Mouse (Mus musculus) stomach, postnatal 0 days (tissue): ENCODE data around the gene Fbxo28. TPM values are rescaled to one million over a fixed set of nuclear protein-coding genes. Genes with fewer than 3 reads are reported as not detected.
"Not testable (repeated sequence)": the region's sequence is repeated elsewhere in the genome, so short reads cannot be mapped to it uniquely, and the experiment has no call there.

Experiments used
- ATAC-seq: fragments of 200-750 bp; cut with Nextera tagmentation; 2 replicates; pipeline ENCODE4 v1.8.0; 2017; ENCODE audit not compliant: low FRiP score, low TSS enrichment
- DNase-seq: peaks from one replicate; pipeline ENCODE4 v3.0.0-alpha.2; 2016; ENCODE audit warnings: low spot score
- H3K27ac ChIP-seq: fragments of 300-500 bp; sonication (generic); replicated peaks from 2 replicates; pipeline ENCODE4 v1.5.1; 2014; ENCODE audit warnings: mild to moderate bottlenecking, control low read depth
- H3K27me3 ChIP-seq: fragments of 300-500 bp; sonication (generic); 2 replicates; pipeline ENCODE4 v1.6.1; 2014; ENCODE audit warnings: low read length; ENCODE audit not compliant: control insufficient read depth, insufficient read depth
- H3K36me3 ChIP-seq: fragments of 300-500 bp; sonication (generic); 2 replicates; pipeline ENCODE4 v1.6.1; 2014; ENCODE audit warnings: low read length, mixed read lengths; ENCODE audit not compliant: control insufficient read depth, insufficient read depth
- H3K4me1 ChIP-seq: fragments of 300-500 bp; sonication (generic); replicated peaks from 2 replicates; pipeline ENCODE4 v1.6.1; 2014; ENCODE audit warnings: antibody characterized with exemption; ENCODE audit not compliant: control insufficient read depth, insufficient read depth
- H3K4me2 ChIP-seq: fragments of 300-500 bp; sonication (generic); replicated peaks from 2 replicates; pipeline ENCODE4 v1.6.1; 2014; ENCODE audit warnings: low read depth, mild to moderate bottlenecking, control low read depth, moderate library complexity
- H3K4me3 ChIP-seq: fragments of 300-500 bp; sonication (generic); 2 replicates; pipeline ENCODE4 v1.5.1; 2014; ENCODE audit warnings: low read depth, low read length, control low read depth
- H3K9ac ChIP-seq: fragments of 300-500 bp; sonication (generic); 2 replicates; pipeline ENCODE4 v1.6.1; 2014; ENCODE audit warnings: mild to moderate bottlenecking, low read length, control low read depth, mixed read lengths
- H3K9me3 ChIP-seq: fragments of 300-500 bp; sonication (generic); 2 replicates; pipeline ENCODE4 v1.6.1; 2016; ENCODE audit warnings: low read length; ENCODE audit not compliant: control insufficient read depth
- CTCF ChIP-seq: IDR thresholded peaks from 2 replicates; pipeline ENCODE4 v1.5.1; 2016; ENCODE audit warnings: antibody characterized with exemption, low read depth, mild to moderate bottlenecking, moderate library complexity
- EP300 ChIP-seq: optimal IDR thresholded peaks from 2 replicates; pipeline ENCODE3; 2016; ENCODE audit warnings: antibody characterized with exemption
- WGBS: fragments of 180-500 bp; shearing (Covaris S2); extraction: QIAGEN DNeasy Blood & Tissue Kit; methylation state at CpG from one replicate; pipeline ENCODE4 v1.1.7; 2014; 5-methylcytosine and 5-hydroxymethylcytosine counted together
- polyA plus RNA-seq: library from polyadenylated mRNA; unstranded; fragments of >200 nt; fragmentation: Nextera tagmentation; extraction: Ambion mirVana; gene quantifications from 2 replicates; pipeline ENCODE4 v1.2.1, GENCODE M21; 2015

Fbxo28 gene
- polyA plus RNA-seq, 1 experiment from 2014 or later, result 12.6 TPM

- no peak for TF ChIP-seq CTCF
- TF ChIP-seq EP300, result no peak
Measured at GRCm38 (mm10) chr1:182292291-182292690, 49.1 kb downstream of the Fbxo28 start.

DNA sequence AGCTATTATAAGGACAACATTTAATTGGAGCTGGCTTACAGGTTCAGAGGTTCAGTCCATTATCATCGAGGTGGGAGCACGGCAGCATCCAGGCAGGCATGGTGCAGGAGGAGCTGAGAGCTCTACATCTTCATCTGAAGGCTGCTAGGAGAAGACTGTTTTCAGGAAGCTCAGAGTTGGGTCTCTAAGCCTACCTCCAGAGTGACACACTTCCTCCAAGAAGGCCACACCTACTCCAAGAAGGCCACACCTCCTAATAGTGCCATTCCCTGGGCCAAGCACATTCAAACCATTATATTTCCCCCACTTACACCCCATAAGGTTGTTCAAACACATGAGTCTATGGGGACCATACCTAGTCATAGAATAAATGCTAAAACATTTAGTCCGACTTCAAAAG, 50.7 kb downstream of the Fbxo28 start:
- not testable (repeated sequence) for ATAC-seq, H3K27ac ChIP-seq, H3K9me3 ChIP-seq, H3K36me3 ChIP-seq, DNase-seq, H3K27me3 ChIP-seq, H3K9ac ChIP-seq, H3K4me3 ChIP-seq, H3K4me2 ChIP-seq, H3K4me1 ChIP-seq
- 70% methylated on average over 3 of the region's 3 CpGs for WGBS

More at GRCm38 (mm10) chr1:182292291-182292690, 49.1 kb downstream of the Fbxo28 start:
- ATAC-seq (no peak), DNase-seq (no peak)
- no peak overlapping the region for H3K4me2 ChIP-seq
- WGBS, result 62% methylated on average over 4 of the region's 4 CpGs
- H3K9ac ChIP-seq, result no peak overlapping the region
- H3K27me3 ChIP-seq, result no peaks in the 10 kb centered on the region
- no peak overlapping the region for H3K4me3 ChIP-seq
- no peaks in the 10 kb centered on the region for H3K36me3 ChIP-seq
- H3K9me3 ChIP-seq, result 0 out of 2 replicates have a peak, but pooled peaks cover 5% of the 10 kb centered on the region
- H3K27ac ChIP-seq, result no peak overlapping the region
- no peaks in the 10 kb centered on the region for H3K4me1 ChIP-seq

DNA sequence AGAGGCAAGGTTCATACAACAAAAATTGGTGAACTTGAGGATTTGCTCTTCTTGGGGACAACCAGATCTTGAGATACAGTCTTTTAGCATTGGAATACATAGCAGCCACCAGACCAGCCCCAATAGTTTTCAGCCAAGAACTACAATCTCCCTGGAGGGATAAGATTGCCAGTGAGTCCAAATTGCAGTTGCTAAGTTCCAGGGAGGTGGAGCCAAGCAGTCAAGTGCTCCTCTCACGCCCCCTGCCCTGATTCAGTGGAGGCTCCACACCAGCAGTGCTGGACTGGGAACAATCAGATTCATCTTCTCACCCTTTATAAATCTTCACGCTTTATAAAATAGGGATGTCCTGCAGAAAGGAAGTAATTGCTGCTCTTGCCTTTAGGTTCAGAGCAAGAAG, 51.6 kb downstream of the Fbxo28 start:
- Histone ChIP-seq H3K27ac (no peak overlapping the region), H3K27me3 (no peaks in the 10 kb centered on the region), H3K36me3 (no peaks in the 10 kb centered on the region), H3K4me3 (no peak overlapping the region), H3K9ac (no peak overlapping the region), H3K4me1 (no peaks in the 10 kb centered on the region), H3K9me3 (0 out of 2 replicates have a peak, but pooled peaks cover 3% of the 10 kb centered on the region), H3K4me2 (no peak overlapping the region)
- WGBS, result 56% methylated on average over 2 of the region's 2 CpGs
- no peak for TF ChIP-seq EP300
- TF ChIP-seq CTCF, result peak; percentile 14; the same call in 1 of the 2 replicates
- DNase-seq, result peak; percentile 11
- ATAC-seq, result no peak

DNA sequence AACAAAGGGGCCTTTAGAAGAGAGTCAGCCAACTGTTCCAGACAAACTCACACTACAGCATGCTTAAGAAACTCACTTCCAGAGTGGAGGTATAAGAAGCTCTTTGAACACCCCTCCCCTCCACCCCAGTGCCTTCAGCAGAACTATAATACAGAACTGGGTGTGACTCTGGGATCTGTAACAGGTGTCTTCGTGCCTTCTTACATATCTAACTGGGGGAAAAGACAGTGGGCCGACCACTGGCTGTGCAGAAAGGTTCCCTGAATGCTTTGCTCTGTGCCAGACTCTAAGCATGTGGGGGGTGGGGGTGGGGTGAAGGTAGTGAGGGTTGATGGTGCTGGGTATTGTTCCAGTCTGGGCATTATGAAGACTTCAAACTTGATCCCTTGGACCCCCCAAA, 52.8 kb downstream of the Fbxo28 start:
- H3K36me3 ChIP-seq, result no peaks in the 10 kb centered on the region
- H3K4me2 ChIP-seq, result no peak overlapping the region
- H3K9ac ChIP-seq, result no peak overlapping the region
- ATAC-seq (no peak), DNase-seq (no peak)
- H3K27me3 ChIP-seq, result no peaks in the 10 kb centered on the region
- H3K9me3 ChIP-seq, result no peaks in the 10 kb centered on the region
- 56% methylated on average over 2 of the region's 2 CpGs for WGBS
- no peak overlapping the region for H3K4me3 ChIP-seq
- no peak for TF ChIP-seq CTCF
- TF ChIP-seq EP300, result no peak
- H3K27ac ChIP-seq, result no peak overlapping the region
- H3K4me1 ChIP-seq, result no peaks in the 10 kb centered on the region

GRCm38 (mm10) chr1:182287781-182288180, 53.6 kb downstream of the Fbxo28 start:
- Histone ChIP-seq H3K9me3 (no peaks in the 10 kb centered on the region), H3K9ac (no peak overlapping the region), H3K36me3 (no peaks in the 10 kb centered on the region), H3K27me3 (no peaks in the 10 kb centered on the region), H3K4me3 (no peak overlapping the region), H3K4me1 (no peaks in the 10 kb centered on the region), H3K27ac (no peak overlapping the region), H3K4me2 (no peak overlapping the region)
- DNase-seq, result no peak
- 67% methylated on average over 7 of the region's 7 CpGs for WGBS
- no peak for ATAC-seq
- TF ChIP-seq EP300 (no peak), CTCF (peak; percentile 49)

- H3K4me1 ChIP-seq, result peaks cover 11% of the 10 kb centered on the region; the same call in 1 of the 2 replicates
- no peaks in the 10 kb centered on the region for H3K9me3 ChIP-seq
- no peak overlapping the region for H3K4me3 ChIP-seq
- H3K9ac ChIP-seq, result no peak overlapping the region
- TF ChIP-seq CTCF (no peak), EP300 (no peak)
- DNase-seq, result no peak
- H3K36me3 ChIP-seq, result no peaks in the 10 kb centered on the region
- no peak overlapping the region for H3K27ac ChIP-seq
- H3K4me2 ChIP-seq, result no peak overlapping the region
- H3K27me3 ChIP-seq, result no peaks in the 10 kb centered on the region
- ATAC-seq, result no peak
- 94% methylated on average over 2 of the region's 2 CpGs for whole genome bisulfite sequencing
Measured at GRCm38 (mm10) chr1:182284795-182285194, 56.6 kb downstream of the Fbxo28 start.
